Mouse (Mus musculus) thymus, adult 2 months (tissue): ENCODE measurements around the gene Tmem217. TPM values are rescaled to one million over a fixed set of nuclear protein-coding genes. Genes with fewer than 3 reads are reported as not detected.
A peak's percentile ranks its signal among the peaks of the same experiment; 100 is the strongest.
"Not testable (repeated sequence)": the region's sequence is repeated elsewhere in the genome, so short reads cannot be mapped to it uniquely, and the experiment has no call there.

Source experiments
- DNase-seq: peaks from one replicate; pipeline ENCODE4 v3.0.0; 2021
- H3K27ac ChIP-seq: fragments of 200-500 bp; 2 replicates; pipeline ENCODE4 v1.5.1; 2012; ENCODE audit warnings: low read length, control low read depth; ENCODE audit not compliant: control insufficient read depth, insufficient read depth
- H3K27me3 ChIP-seq: fragments of 200-500 bp; 2 replicates; pipeline ENCODE4 v1.6.1; 2012; ENCODE audit warnings: mild to moderate bottlenecking, low read length, moderate library complexity, mixed read lengths; ENCODE audit not compliant: control insufficient read depth, insufficient read depth
- H3K36me3 ChIP-seq: fragments of 200-500 bp; 2 replicates; pipeline ENCODE4 v1.6.1; 2012; ENCODE audit warnings: mild to moderate bottlenecking, low read length, moderate library complexity; ENCODE audit not compliant: control insufficient read depth, insufficient read depth
- H3K4me1 ChIP-seq: fragments of 200-500 bp; replicated peaks from 2 replicates; pipeline ENCODE4 v1.6.1; 2012; ENCODE audit warnings: low read length; ENCODE audit not compliant: control insufficient read depth, insufficient read depth
- H3K4me3 ChIP-seq: fragments of 200-500 bp; 2 replicates; pipeline ENCODE4 v1.5.1; 2012; ENCODE audit warnings: mild to moderate bottlenecking, low read length, control low read depth, moderate library complexity; ENCODE audit not compliant: control insufficient read depth, insufficient read depth
- CTCF ChIP-seq: fragments of 200-500 bp; IDR thresholded peaks from 2 replicates; pipeline ENCODE4 v1.5.1; 2012; ENCODE audit warnings: mild to moderate bottlenecking, control low read depth, low read length, moderate library complexity, borderline replicate concordance; ENCODE audit not compliant: control insufficient read depth, poor library complexity, insufficient read depth; ENCODE audit errors: extremely low read depth
- POLR2A ChIP-seq: fragments of 200-500 bp; IDR thresholded peaks from 2 replicates; pipeline ENCODE4 v1.6.1; 2012; ENCODE audit warnings: mild to moderate bottlenecking, low read length, control low read depth, moderate library complexity; ENCODE audit not compliant: control insufficient read depth, poor library complexity, insufficient read depth; ENCODE audit errors: extremely low read depth
- whole genome bisulfite sequencing: fragments of 180-500 bp; shearing (Covaris S2); methylation state at CpG from one replicate; pipeline ENCODE4 v1.1.7; 2018; 5-methylcytosine and 5-hydroxymethylcytosine counted together
- polyA plus RNA-seq: library from polyadenylated mRNA; depleted of rRNA; stranded (reverse); fragments of >200 nt; gene quantifications from 2 replicates; pipeline ENCODE4 v1.2.3, GENCODE M21; 2012

Gene Tmem217
- polyA plus RNA-seq, 1 experiment, result 0.49 TPM

GRCm38 (mm10) chr17:29499511-29499910 is 52.7 kb downstream of the Tmem217 start:
- DNase-seq, result no peak
- peaks cover 38% of the 10 kb centered on the region for H3K4me1 ChIP-seq
- H3K27ac ChIP-seq, result no peak overlapping the region
- no peaks in the 10 kb centered on the region for H3K27me3 ChIP-seq
- peaks cover 3% of the 10 kb centered on the region for H3K36me3 ChIP-seq
- WGBS, result 64% methylated on average over 6 of the region's 6 CpGs
- TF ChIP-seq POLR2A, result no peak
- no peak for TF ChIP-seq CTCF
- no peak overlapping the region for H3K4me3 ChIP-seq

GRCm38 (mm10) chr17:29498952-29499351 is 53.2 kb downstream of the Tmem217 start:
- peaks cover 42% of the 10 kb centered on the region for H3K4me1 ChIP-seq
- not testable (repeated sequence) for H3K4me3 ChIP-seq, H3K36me3 ChIP-seq, H3K27ac ChIP-seq, H3K27me3 ChIP-seq, DNase-seq
- 88% methylated on average over 2 of the region's 2 CpGs for whole genome bisulfite sequencing

- Histone ChIP-seq H3K4me1 (peaks cover 46% of the 10 kb centered on the region), H3K4me3 (no peak overlapping the region), H3K27ac (peak overlapping the region; percentile 18; the same call in 1 of the 2 replicates), H3K27me3 (no peaks in the 10 kb centered on the region), H3K36me3 (peaks cover 5% of the 10 kb centered on the region)
- 11% methylated on average over 4 of the region's 4 CpGs for WGBS
- DNase-seq, result no peak
- TF ChIP-seq POLR2A (no peak), CTCF (no peak)
Observed at GRCm38 (mm10) chr17:29498028-29498427, 54.2 kb downstream of the Tmem217 start.

DNA sequence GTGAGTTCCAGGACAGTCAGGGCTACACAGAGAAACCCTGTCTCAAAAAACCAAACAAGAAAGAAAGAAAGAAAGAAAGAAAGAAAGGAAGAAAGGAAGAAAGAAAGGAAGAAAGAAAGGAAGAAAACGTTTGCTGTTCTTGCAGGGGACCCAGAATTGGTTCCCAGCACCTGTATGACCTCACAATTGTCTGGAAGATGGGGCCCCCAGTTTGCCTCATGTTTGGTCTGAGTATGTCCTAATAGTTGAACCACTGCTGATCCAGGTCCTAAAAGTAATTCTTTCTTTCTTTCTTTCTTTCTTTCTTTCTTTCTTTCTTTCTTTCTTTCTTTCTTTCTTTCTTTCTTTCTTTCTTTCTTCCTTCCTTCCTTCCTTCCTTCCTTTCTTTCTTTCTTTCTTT is 54.7 kb downstream of the Tmem217 start:
- not testable (repeated sequence) for H3K27me3 ChIP-seq, H3K36me3 ChIP-seq, H3K27ac ChIP-seq, H3K4me3 ChIP-seq, DNase-seq
- WGBS, result 44% methylated on average over 1 of the region's 1 CpGs
- H3K4me1 ChIP-seq, result peaks cover 44% of the 10 kb centered on the region

- DNase-seq, result no peak
- H3K4me3 ChIP-seq, result no peak overlapping the region
- H3K27ac ChIP-seq, result no peak overlapping the region
- H3K36me3 ChIP-seq, result peaks cover 5% of the 10 kb centered on the region
- H3K4me1 ChIP-seq, result peaks cover 42% of the 10 kb centered on the region
- no peaks in the 10 kb centered on the region for H3K27me3 ChIP-seq
- WGBS, result 89% methylated on average over 3 of the region's 3 CpGs
- no peak for TF ChIP-seq POLR2A
Observed at GRCm38 (mm10) chr17:29497071-29497354, 55.2 kb downstream of the Tmem217 start.

- DNase-seq, result no peak
- no peak overlapping the region for H3K27ac ChIP-seq
- no peak overlapping the region for H3K4me3 ChIP-seq
- TF ChIP-seq CTCF, result no peak
- TF ChIP-seq POLR2A, result no peak
- WGBS, result 70% methylated on average over 6 of the region's 6 CpGs
- peaks cover 41% of the 10 kb centered on the region for H3K4me1 ChIP-seq
- H3K27me3 ChIP-seq, result no peaks in the 10 kb centered on the region
- H3K36me3 ChIP-seq, result peaks cover 5% of the 10 kb centered on the region
Observed at GRCm38 (mm10) chr17:29496211-29497070, 55.7 kb downstream of the Tmem217 start.

- Histone ChIP-seq H3K4me1 (peaks cover 32% of the 10 kb centered on the region), H3K27me3 (no peaks in the 10 kb centered on the region), H3K27ac (peak overlapping the region; percentile 70), H3K4me3 (peak overlapping the region; percentile 8), H3K36me3 (peaks cover 5% of the 10 kb centered on the region)
- 29% methylated on average over 8 of the region's 8 CpGs for WGBS
- TF ChIP-seq POLR2A, result no peak
- no peak for TF ChIP-seq CTCF
- peak; percentile 24 for DNase-seq
Observed at GRCm38 (mm10) chr17:29494732-29495076, 57.5 kb downstream of the Tmem217 start.
